Mouse (Mus musculus) spleen, postnatal 4 days (tissue): Measurements from ENCODE around the gene Mgat4a.

Source experiments
- DNase-seq, 2 experiments: peaks; one replicate each; pipeline ENCODE4 v3.0.0; 2022; ENCODE audit warnings: low spot score in 2 of 2

Mgat4a gene

GRCm38 (mm10) chr1:37495698-37496321, 45.0 kb downstream of the Mgat4a start:
- no peak for DNase-seq

- DNase-seq, result no peak
Observed at GRCm38 (mm10) chr1:37495104-37495503, 45.7 kb downstream of the Mgat4a start.

GRCm38 (mm10) chr1:37491672-37492071, 49.1 kb downstream of the Mgat4a start:
- DNase-seq, result no peak

- DNase-seq, result no peak
Observed at GRCm38 (mm10) chr1:37490691-37491212, 50.1 kb downstream of the Mgat4a start.

GRCm38 (mm10) chr1:37488531-37488930, 52.3 kb downstream of the Mgat4a start:
- no peak for DNase-seq

GRCm38 (mm10) chr1:37486994-37487393, 53.8 kb downstream of the Mgat4a start:
- no peak for DNase-seq

- no peak for DNase-seq
Observed at GRCm38 (mm10) chr1:37486439-37486838, 54.4 kb downstream of the Mgat4a start.

- DNase-seq, result no peak
Observed at GRCm38 (mm10) chr1:37484612-37485011, 56.2 kb downstream of the Mgat4a start.

GRCm38 (mm10) chr1:37481331-37481730, 59.5 kb downstream of the Mgat4a start:
- no peak for DNase-seq

GRCm38 (mm10) chr1:37480731-37481130, 60.1 kb downstream of the Mgat4a start:
- DNase-seq, result no peak

- no peak for DNase-seq
Observed at GRCm38 (mm10) chr1:37479759-37480158, 61.1 kb downstream of the Mgat4a start.

- peak; percentile 68 to 81 for DNase-seq
Observed at GRCm38 (mm10) chr1:37479074-37479473, 61.7 kb downstream of the Mgat4a start.

- DNase-seq, result no peak
Observed at GRCm38 (mm10) chr1:37478416-37478815, 62.4 kb downstream of the Mgat4a start.

GRCm38 (mm10) chr1:37477928-37478327, 62.9 kb downstream of the Mgat4a start:
- DNase-seq, result no peak

GRCm38 (mm10) chr1:37477250-37477649, 63.6 kb downstream of the Mgat4a start:
- DNase-seq, result no peak

GRCm38 (mm10) chr1:37475312-37475711, 65.5 kb downstream of the Mgat4a start:
- DNase-seq, result no peak

- no peak for DNase-seq
Observed at GRCm38 (mm10) chr1:37474634-37475190, 66.1 kb downstream of the Mgat4a start.

- DNase-seq, result no peak
Observed at GRCm38 (mm10) chr1:37474046-37474445, 66.8 kb downstream of the Mgat4a start.

- DNase-seq, result no peak
Observed at GRCm38 (mm10) chr1:37473251-37473650, 67.6 kb downstream of the Mgat4a start.

- no peak for DNase-seq
Observed at GRCm38 (mm10) chr1:37471179-37472148, 69.4 kb downstream of the Mgat4a start.

- no peak for DNase-seq
Observed at GRCm38 (mm10) chr1:37469007-37469406, 71.8 kb downstream of the Mgat4a start.

- DNase-seq, result no peak
Observed at GRCm38 (mm10) chr1:37467806-37468205, 73.0 kb downstream of the Mgat4a start.
